Mouse (Mus musculus): ENCODE results near the gene Pcdh9. TPM values are rescaled to one million over a fixed set of nuclear protein-coding genes. Genes with fewer than 3 reads are reported as not detected.

Pcdh9 gene
- polyA plus RNA-seq, 1 experiment from 2014 or later: 35.4 TPM

GRCm38 (mm10) chr14:93374181-93374580 lies 516.3 kb downstream of the Pcdh9 start:
- Histone ChIP-seq H3K27ac (no peak overlapping the region), H3K4me2 (no peak overlapping the region), H3K9ac (replicated peaks) (no peak overlapping the region), H3K36me3 (no peaks in the 10 kb centered on the region), H3K9me3 (no peaks in the 10 kb centered on the region), H3K4me3 (replicated peaks) (no peak overlapping the region), H3K4me1 (replicated peaks) (no peaks in the 10 kb centered on the region), H3K27me3 (no peaks in the 10 kb centered on the region)
- no peak for ATAC-seq (ENCODE audit: insufficient number of reproducible peaks, insufficient read depth, low FRiP score, low TSS enrichment, low read depth)
- 48% methylated on average over 4 of the region's 4 CpGs for WGBS

- 87% methylated on average over 3 of the region's 3 CpGs for WGBS
- H3K27me3 ChIP-seq: no peaks in the 10 kb centered on the region
- H3K4me2 ChIP-seq: no peak overlapping the region
- no peaks in the 10 kb centered on the region for H3K36me3 ChIP-seq
- no peak overlapping the region for H3K4me3 ChIP-seq (replicated peaks)
- H3K27ac ChIP-seq: no peak overlapping the region
- no peaks in the 10 kb centered on the region for H3K9me3 ChIP-seq
- no peaks in the 10 kb centered on the region for H3K4me1 ChIP-seq (replicated peaks)
- no peak overlapping the region for H3K9ac ChIP-seq (replicated peaks)
- ATAC-seq (ENCODE audit: insufficient number of reproducible peaks, insufficient read depth, low FRiP score, low TSS enrichment, low read depth): no peak
Observed at GRCm38 (mm10) chr14:93354150-93354549, 536.3 kb downstream of the Pcdh9 start.

- no peak overlapping the region for H3K27ac ChIP-seq
- no peak for ATAC-seq (ENCODE audit: insufficient number of reproducible peaks, insufficient read depth, low FRiP score, low TSS enrichment, low read depth)
- H3K27me3 ChIP-seq: no peaks in the 10 kb centered on the region
- no peak overlapping the region for H3K9ac ChIP-seq (replicated peaks)
- H3K4me2 ChIP-seq: no peak overlapping the region
- H3K9me3 ChIP-seq: no peaks in the 10 kb centered on the region
- 68% methylated on average over 6 of the region's 6 CpGs for WGBS
- no peak overlapping the region for H3K4me3 ChIP-seq (replicated peaks)
- no peaks in the 10 kb centered on the region for H3K36me3 ChIP-seq
- no peaks in the 10 kb centered on the region for H3K4me1 ChIP-seq (replicated peaks)
Observed at GRCm38 (mm10) chr14:93350906-93351305, 539.6 kb downstream of the Pcdh9 start.

GRCm38 (mm10) chr14:93349166-93349565 lies 541.3 kb downstream of the Pcdh9 start:
- Histone ChIP-seq H3K27ac (no peak overlapping the region), H3K9me3 (no peaks in the 10 kb centered on the region), H3K27me3 (no peaks in the 10 kb centered on the region), H3K4me3 (replicated peaks) (no peak overlapping the region), H3K4me2 (no peak overlapping the region), H3K4me1 (replicated peaks) (no peaks in the 10 kb centered on the region), H3K36me3 (no peaks in the 10 kb centered on the region), H3K9ac (replicated peaks) (no peak overlapping the region)
- ATAC-seq (ENCODE audit: insufficient number of reproducible peaks, insufficient read depth, low FRiP score, low TSS enrichment, low read depth): no peak
- 86% methylated on average over 7 of the region's 7 CpGs for WGBS

GRCm38 (mm10) chr14:93347031-93347430 lies 543.4 kb downstream of the Pcdh9 start:
- Histone ChIP-seq H3K27ac (no peak overlapping the region), H3K9ac (replicated peaks) (no peak overlapping the region), H3K4me1 (replicated peaks) (no peaks in the 10 kb centered on the region), H3K36me3 (no peaks in the 10 kb centered on the region), H3K4me3 (replicated peaks) (no peak overlapping the region), H3K9me3 (no peaks in the 10 kb centered on the region), H3K27me3 (no peaks in the 10 kb centered on the region), H3K4me2 (no peak overlapping the region)
- ATAC-seq (ENCODE audit: insufficient number of reproducible peaks, insufficient read depth, low FRiP score, low TSS enrichment, low read depth): no peak
- WGBS: 21% methylated on average over 2 of the region's 2 CpGs

GRCm38 (mm10) chr14:93342781-93343180 lies 547.7 kb downstream of the Pcdh9 start:
- no peak overlapping the region for H3K9ac ChIP-seq (replicated peaks)
- no peaks in the 10 kb centered on the region for H3K27me3 ChIP-seq
- no peak overlapping the region for H3K4me2 ChIP-seq
- H3K27ac ChIP-seq: no peak overlapping the region
- 65% methylated on average over 3 of the region's 3 CpGs for WGBS
- H3K9me3 ChIP-seq: no peaks in the 10 kb centered on the region
- no peaks in the 10 kb centered on the region for H3K4me1 ChIP-seq (replicated peaks)
- no peaks in the 10 kb centered on the region for H3K36me3 ChIP-seq
- no peak overlapping the region for H3K4me3 ChIP-seq (replicated peaks)
- ATAC-seq (ENCODE audit: insufficient number of reproducible peaks, insufficient read depth, low FRiP score, low TSS enrichment, low read depth): no peak

- no peak for ATAC-seq (ENCODE audit: insufficient number of reproducible peaks, insufficient read depth, low FRiP score, low TSS enrichment, low read depth)
- no peaks in the 10 kb centered on the region for H3K36me3 ChIP-seq
- no peak overlapping the region for H3K4me2 ChIP-seq
- no peaks in the 10 kb centered on the region for H3K4me1 ChIP-seq (replicated peaks)
- 44% methylated on average over 5 of the region's 5 CpGs for whole genome bisulfite sequencing
- no peak overlapping the region for H3K27ac ChIP-seq
- H3K27me3 ChIP-seq: no peaks in the 10 kb centered on the region
- no peak overlapping the region for H3K4me3 ChIP-seq (replicated peaks)
- H3K9ac ChIP-seq (replicated peaks): no peak overlapping the region
- H3K9me3 ChIP-seq: no peaks in the 10 kb centered on the region
Observed at GRCm38 (mm10) chr14:93341390-93341789, 549.1 kb downstream of the Pcdh9 start.

- Histone ChIP-seq H3K4me2 (no peak overlapping the region), H3K9ac (replicated peaks) (no peak overlapping the region), H3K4me3 (replicated peaks) (no peak overlapping the region), H3K4me1 (replicated peaks) (no peaks in the 10 kb centered on the region), H3K27ac (no peak overlapping the region), H3K27me3 (no peaks in the 10 kb centered on the region), H3K36me3 (no peaks in the 10 kb centered on the region), H3K9me3 (no peaks in the 10 kb centered on the region)
- no peak for ATAC-seq (ENCODE audit: insufficient number of reproducible peaks, insufficient read depth, low FRiP score, low TSS enrichment, low read depth)
Observed at GRCm38 (mm10) chr14:93329247-93329646, 561.2 kb downstream of the Pcdh9 start.

GRCm38 (mm10) chr14:93317393-93317792 lies 573.1 kb downstream of the Pcdh9 start:
- Histone ChIP-seq H3K4me3 (replicated peaks) (no peak overlapping the region), H3K27ac (no peak overlapping the region), H3K9ac (replicated peaks) (no peak overlapping the region), H3K4me1 (replicated peaks) (no peaks in the 10 kb centered on the region), H3K4me2 (no peak overlapping the region), H3K27me3 (no peaks in the 10 kb centered on the region), H3K9me3 (no peaks in the 10 kb centered on the region), H3K36me3 (no peaks in the 10 kb centered on the region)
- ATAC-seq (ENCODE audit: insufficient number of reproducible peaks, insufficient read depth, low FRiP score, low TSS enrichment, low read depth): no peak

- H3K27ac ChIP-seq: no peak overlapping the region
- 52% methylated on average over 2 of the region's 2 CpGs for WGBS
- no peaks in the 10 kb centered on the region for H3K27me3 ChIP-seq
- H3K4me1 ChIP-seq (replicated peaks): no peaks in the 10 kb centered on the region
- H3K9me3 ChIP-seq: no peaks in the 10 kb centered on the region
- no peak for ATAC-seq (ENCODE audit: insufficient number of reproducible peaks, insufficient read depth, low FRiP score, low TSS enrichment, low read depth)
- H3K4me2 ChIP-seq: no peak overlapping the region
- no peak overlapping the region for H3K9ac ChIP-seq (replicated peaks)
- H3K4me3 ChIP-seq (replicated peaks): no peak overlapping the region
- H3K36me3 ChIP-seq: no peaks in the 10 kb centered on the region
Observed at GRCm38 (mm10) chr14:93288361-93288760, 602.1 kb downstream of the Pcdh9 start.

- H3K27ac ChIP-seq: no peak overlapping the region
- no peaks in the 10 kb centered on the region for H3K9me3 ChIP-seq
- H3K36me3 ChIP-seq: no peaks in the 10 kb centered on the region
- no peaks in the 10 kb centered on the region for H3K27me3 ChIP-seq
- H3K4me2 ChIP-seq: no peak overlapping the region
- no peaks in the 10 kb centered on the region for H3K4me1 ChIP-seq (replicated peaks)
- no peak overlapping the region for H3K9ac ChIP-seq (replicated peaks)
- no peak for ATAC-seq (ENCODE audit: insufficient number of reproducible peaks, insufficient read depth, low FRiP score, low TSS enrichment, low read depth)
- 28% methylated on average over 1 of the region's 1 CpGs for WGBS
- H3K4me3 ChIP-seq (replicated peaks): no peak overlapping the region
Observed at GRCm38 (mm10) chr14:93287642-93288041, 602.8 kb downstream of the Pcdh9 start.

GRCm38 (mm10) chr14:93285136-93285535 lies 605.3 kb downstream of the Pcdh9 start:
- H3K4me3 ChIP-seq (replicated peaks): no peak overlapping the region
- ATAC-seq (ENCODE audit: insufficient number of reproducible peaks, insufficient read depth, low FRiP score, low TSS enrichment, low read depth): no peak
- no peaks in the 10 kb centered on the region for H3K36me3 ChIP-seq
- 88% methylated on average over 7 of the region's 7 CpGs for WGBS
- no peaks in the 10 kb centered on the region for H3K27me3 ChIP-seq
- no peak overlapping the region for H3K4me2 ChIP-seq
- no peak overlapping the region for H3K27ac ChIP-seq
- H3K9me3 ChIP-seq: no peaks in the 10 kb centered on the region
- no peak overlapping the region for H3K9ac ChIP-seq (replicated peaks)
- no peaks in the 10 kb centered on the region for H3K4me1 ChIP-seq (replicated peaks)

All from limb, embryonic 12.5 days (tissue).